Mouse (Mus musculus): ENCODE data around the gene Ndrg2.
"Not testable (repeated sequence)": the region's sequence is repeated elsewhere in the genome, so short reads cannot be mapped to it uniquely, and the experiment has no call there.

The Ndrg2 gene

DNA sequence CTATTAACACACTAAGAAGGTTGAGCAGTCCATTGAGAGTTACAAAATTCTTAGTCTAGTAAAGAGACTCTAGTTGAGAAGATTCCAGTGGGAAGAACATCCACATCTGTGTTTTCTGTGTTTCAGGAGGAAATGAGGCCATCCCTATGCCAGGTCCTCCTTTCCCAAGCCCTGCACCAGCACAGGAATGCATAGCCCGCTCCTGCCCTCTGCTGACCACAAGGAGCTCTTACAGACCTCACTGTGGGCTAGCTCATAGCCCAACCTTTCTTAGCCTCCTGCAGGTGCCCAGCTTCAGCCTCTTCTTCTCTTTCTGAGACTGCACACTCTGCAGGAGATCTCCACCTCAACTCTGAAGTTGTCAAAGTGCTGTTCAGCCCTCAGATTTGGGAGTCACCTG lies 50.4 kb downstream of the Ndrg2 start:
- DNase-seq: not testable (repeated sequence)

DNA sequence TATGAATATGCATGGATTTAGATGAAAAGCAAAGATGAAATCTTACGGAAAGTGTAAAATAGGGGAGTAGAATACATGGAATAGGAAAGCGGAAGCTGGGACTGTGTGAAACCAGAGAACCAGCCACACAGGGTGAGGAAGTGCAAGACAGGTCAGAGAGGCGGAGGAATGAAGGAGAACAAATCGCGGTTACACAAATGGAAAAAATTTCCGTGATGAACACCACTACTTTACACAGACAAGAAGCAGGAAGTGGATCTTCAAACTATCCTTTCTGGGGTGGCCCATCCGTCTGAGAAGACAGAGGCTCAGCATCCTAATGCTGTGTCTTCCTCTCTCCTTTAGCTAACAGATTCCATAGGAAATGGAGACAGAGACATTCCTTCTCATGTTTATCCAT lies 58.7 kb downstream of the Ndrg2 start:
- not testable (repeated sequence) for DNase-seq
